Mouse (Mus musculus): Measurements from ENCODE around the gene Klhl40. TPM values are rescaled to one million over a fixed set of nuclear protein-coding genes. Genes with fewer than 3 reads are reported as not detected.

Klhl40 gene
- total and polyA plus RNA-seq, 3 experiments: not detected

DNA sequence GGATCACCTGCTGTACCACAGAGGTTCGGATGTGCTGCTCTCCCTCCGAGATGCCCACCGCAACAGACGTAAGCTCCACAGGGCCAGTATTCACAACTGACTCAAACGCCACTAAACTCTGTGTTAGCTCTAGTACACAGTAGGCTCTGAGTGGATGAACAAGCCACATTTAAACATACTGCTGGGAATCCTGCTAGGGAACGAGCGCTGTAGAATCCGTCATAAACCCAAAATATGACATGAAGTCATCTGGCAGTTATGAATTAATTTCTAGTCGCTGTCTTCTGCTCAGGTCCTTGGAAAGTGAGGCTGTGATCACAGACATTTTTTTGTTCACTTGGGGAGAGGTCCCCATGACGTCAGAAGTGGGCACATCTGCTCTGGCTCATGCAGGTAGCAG, 1.5 kb upstream of the Klhl40 start:
- peaks cover 3% of the 10 kb centered on the region for H3K9me3 ChIP-seq (replicated peaks; ENCODE audit: low read length)
- H3K9ac ChIP-seq (ENCODE audit: insufficient read depth, low read depth): no peak overlapping the region
- H3K4me1 ChIP-seq (ENCODE audit: control insufficient read depth in 1 of 2, insufficient read depth in 2 of 2): no peaks in the 10 kb centered on the region
- H3K27ac ChIP-seq (ENCODE audit: insufficient read depth, low read depth): no peak overlapping the region
- H3K4me2 ChIP-seq (ENCODE audit: insufficient read depth, low read depth, poor library complexity, severe bottlenecking): no peak overlapping the region
- H3K79me2 ChIP-seq (replicated peaks; ENCODE audit: control insufficient read depth, extremely low read depth, insufficient read depth, poor library complexity, severe bottlenecking): no peaks in the 10 kb centered on the region
- TF ChIP-seq ZMIZ1 (IDR thresholded peaks at IDR 0.05; ENCODE audit: low read depth, low read length) (no peak), USF1 (IDR thresholded peaks at IDR 0.05; ENCODE audit: low read depth, low read length) (no peak), EP300 (IDR thresholded peaks at IDR 0.05; ENCODE audit: low read length) (no peak), ZKSCAN1 (IDR thresholded peaks at IDR 0.05; ENCODE audit: borderline replicate concordance, low read depth, low read length) (no peak), POLR2A (IDR thresholded peaks at IDR 0.05; ENCODE audit: low read depth, low read length) (no peak), GABPA (IDR thresholded peaks at IDR 0.05; ENCODE audit: insufficient replicate concordance, low read depth, low read length) (no peak), JUN (IDR thresholded peaks at IDR 0.05; ENCODE audit: insufficient read depth, low read depth, low read length) (no peak), USF2 (conservative IDR thresholded peaks at IDR 0.05; ENCODE audit: low read depth, low read length) (no peak), NRF1 (IDR thresholded peaks at IDR 0.05; ENCODE audit: low read depth, low read length) (no peak), JUND (conservative IDR thresholded peaks at IDR 0.05; ENCODE audit: low read depth, low read length) (no peak), ZC3H11A (IDR thresholded peaks at IDR 0.05; ENCODE audit: low read depth, low read length) (no peak), MXI1 (IDR thresholded peaks at IDR 0.05; ENCODE audit: low read depth, low read length) (no peak), TBP (conservative IDR thresholded peaks at IDR 0.05; ENCODE audit: low read depth, low read length) (no peak), KAT2A (IDR thresholded peaks at IDR 0.05; ENCODE audit: insufficient replicate concordance, low read length) (no peak), MAZ (IDR thresholded peaks at IDR 0.05; ENCODE audit: low read depth, low read length) (no peak), RAD21 (IDR thresholded peaks at IDR 0.05; ENCODE audit: low read depth, low read length) (no peak)
- H3K27me3 ChIP-seq (replicated peaks): peaks cover 18% of the 10 kb centered on the region
- dilution Hi-C loops (cut with MboI; ENCODE audit: extremely low pct_ligation_motif_present, extremely low pct_unique_long_range_greater_than_20kb, low sequenced_read_pairs): no loop called here
- DNase-seq (ENCODE audit: extremely low read depth): no peak
- H3K36me3 ChIP-seq (replicated peaks in 1 of 2; ENCODE audit: control insufficient read depth in 1 of 2, insufficient read depth in 1 of 2, low read length in 1 of 2): no peaks in the 10 kb centered on the region
- no peak overlapping the region for H3K4me3 ChIP-seq (replicated peaks in 1 of 3; ENCODE audit: low read depth in 2 of 3, low read length in 2 of 3, poor library complexity in 1 of 3)
- in situ Hi-C loops (cut with MboI; ENCODE audit: low pct_ligation_motif_present, low pct_unique_long_range_greater_than_20kb, low sequenced_read_pairs): no loop called here

- Histone ChIP-seq H3K9ac (ENCODE audit: insufficient read depth, low read depth) (no peak overlapping the region), H3K9me3 (replicated peaks; ENCODE audit: low read length) (peaks cover 3% of the 10 kb centered on the region), H3K4me3 (replicated peaks in 1 of 3; ENCODE audit: low read depth in 2 of 3, low read length in 2 of 3, poor library complexity in 1 of 3) (no peak overlapping the region), H3K27me3 (replicated peaks) (peaks cover 19% of the 10 kb centered on the region), H3K4me2 (ENCODE audit: insufficient read depth, low read depth, poor library complexity, severe bottlenecking) (no peak overlapping the region), H3K79me2 (replicated peaks; ENCODE audit: control insufficient read depth, extremely low read depth, insufficient read depth, poor library complexity, severe bottlenecking) (no peaks in the 10 kb centered on the region), H3K27ac (ENCODE audit: insufficient read depth, low read depth) (no peak overlapping the region), H3K36me3 (replicated peaks in 1 of 2; ENCODE audit: control insufficient read depth in 1 of 2, insufficient read depth in 1 of 2, low read length in 1 of 2) (no peaks in the 10 kb centered on the region), H3K4me1 (ENCODE audit: control insufficient read depth in 1 of 2, insufficient read depth in 2 of 2) (no peaks in the 10 kb centered on the region)
- no peak for TF ChIP-seq ZC3H11A (IDR thresholded peaks at IDR 0.05; ENCODE audit: low read depth, low read length)
- no peak for TF ChIP-seq E2F4 (IDR thresholded peaks at IDR 0.05; ENCODE audit: insufficient replicate concordance, low read depth, low read length)
- no peak for TF ChIP-seq MXI1 (IDR thresholded peaks at IDR 0.05; ENCODE audit: low read depth, low read length)
- no peak for TF ChIP-seq MAZ (IDR thresholded peaks at IDR 0.05; ENCODE audit: low read depth, low read length)
- TF ChIP-seq CTCF (conservative IDR thresholded peaks at IDR 0.05 in 1 of 2, IDR thresholded peaks at IDR 0.05 in 1 of 2; ENCODE audit: low read depth in 2 of 2, low read length in 2 of 2): no peak
- TF ChIP-seq UBTF (IDR thresholded peaks at IDR 0.05; ENCODE audit: low read depth, low read length): no peak
- no peak for TF ChIP-seq EP300 (IDR thresholded peaks at IDR 0.05; ENCODE audit: low read length)
- TF ChIP-seq SIN3A (IDR thresholded peaks at IDR 0.05; ENCODE audit: low read length): no peak
- TF ChIP-seq TCF12 (IDR thresholded peaks at IDR 0.05; ENCODE audit: low read depth, low read length): no peak
- TF ChIP-seq IRF4 (IDR thresholded peaks at IDR 0.05; ENCODE audit: low read depth, low read length): no peak
- TF ChIP-seq ZKSCAN1 (IDR thresholded peaks at IDR 0.05; ENCODE audit: borderline replicate concordance, low read depth, low read length): no peak
- no peak for DNase-seq (ENCODE audit: extremely low read depth)
- dilution Hi-C loops (cut with MboI; ENCODE audit: extremely low pct_ligation_motif_present, extremely low pct_unique_long_range_greater_than_20kb, low sequenced_read_pairs) (no loop called here), in situ Hi-C loops (cut with MboI; ENCODE audit: low pct_ligation_motif_present, low pct_unique_long_range_greater_than_20kb, low sequenced_read_pairs) (no loop called here)
Measured at GRCm38 (mm10) chr9:121776511-121776910, 896 bp upstream of the Klhl40 start.
